Comparison of ENCODE assay signal across 9 mouse cellular contexts in genomic region chr16:35360593-35360992, GRCm38 (mm10). TPM values are rescaled to one million over a fixed set of nuclear protein-coding genes. Genes with fewer than 3 reads are reported as not detected.
DNase-seq lines count a peak whose midpoint lies in the region; ATAC-seq lines count a peak whose summit lies in the region.
"Had no signal": no experiment of that assay in that cellular context is flagged by ENCODE, and none has a peak within 500 bp of the region (broad histone marks: within the 10 kb centered on the region; RNA-seq: fewer than 3 reads in every experiment).

No protein-coding gene starts in this region.

- ATAC-seq in forebrain, embryonic 16.5 days = no peak
- ATAC-seq in common myeloid progenitor, adult 5-6 weeks (replicated peaks; ENCODE audit: low read depth, poor library complexity, severe bottlenecking) = 0 out of 2 replicates have a peak, but pooled peaks have one; percentile 26

- no peak overlapping the region for H3K4me3 ChIP-seq in forebrain, embryonic 10.5 days
- H3K4me3 ChIP-seq in forebrain, embryonic 16.5 days (replicated peaks; ENCODE audit: low read length) = no peak overlapping the region
- H3K4me3 ChIP-seq: stomach, embryonic 15.5 days had no signal

- H3K9ac ChIP-seq in forebrain, embryonic 16.5 days (replicated peaks; ENCODE audit: low read depth, low read length) = no peak overlapping the region
- H3K9ac ChIP-seq: stomach, embryonic 15.5 days had no signal

- H3K9me3 ChIP-seq in forebrain, embryonic 10.5 days = no peaks in the 10 kb centered on the region
- no peaks in the 10 kb centered on the region for H3K9me3 ChIP-seq in forebrain, embryonic 16.5 days (ENCODE audit: control insufficient read depth, low read length)
- H3K9me3 ChIP-seq: stomach, embryonic 15.5 days had no signal

- H3K27me3 ChIP-seq in forebrain, embryonic 10.5 days (ENCODE audit: poor library complexity, severe bottlenecking) = no peaks in the 10 kb centered on the region
- H3K27me3 ChIP-seq in forebrain, embryonic 16.5 days (replicated peaks; ENCODE audit: control insufficient read depth, insufficient read depth, low read length) = no peaks in the 10 kb centered on the region
- H3K27me3 ChIP-seq: stomach, embryonic 15.5 days had no signal

- WGBS in forebrain, embryonic 10.5 days = 28% methylated on average over 6 of the region's 6 CpGs
- 27% methylated on average over 6 of the region's 6 CpGs for WGBS in forebrain, embryonic 16.5 days

- H3K27ac ChIP-seq in forebrain, embryonic 10.5 days = no peak overlapping the region
- no peak overlapping the region for H3K27ac ChIP-seq in forebrain, embryonic 16.5 days (ENCODE audit: low read length)
- H3K27ac ChIP-seq: stomach, embryonic 15.5 days had no signal

- H3K36me3 ChIP-seq in forebrain, embryonic 10.5 days (replicated peaks) = peaks cover 13% of the 10 kb centered on the region
- H3K36me3 ChIP-seq in forebrain, embryonic 16.5 days (ENCODE audit: control insufficient read depth, insufficient read depth) = no peaks in the 10 kb centered on the region
- H3K36me3 ChIP-seq: stomach, embryonic 15.5 days had no signal

- DNase-seq in forebrain, embryonic 10.5 days (ENCODE audit: extremely low spot score, low spot score) = peak; percentile 65
- peak; percentile 51 for DNase-seq in ovary, postnatal 36 days (ENCODE audit: low spot score)
- no peak for DNase-seq in ovary, postnatal 10 days (ENCODE audit: low spot score)
- peak; percentile 45 to 86 for DNase-seq in kidney, postnatal 36 days
- DNase-seq in lung, postnatal 4 days = peak; percentile 34 to 57
- DNase-seq in spleen, postnatal 14 days (ENCODE audit: low spot score in 2 of 2) = peak; percentile 14 to 52

- H3K4me1 ChIP-seq in forebrain, embryonic 10.5 days = peaks cover 32% of the 10 kb centered on the region
- H3K4me1 ChIP-seq in forebrain, embryonic 16.5 days (replicated peaks; ENCODE audit: control insufficient read depth, insufficient read depth, low read length) = peaks cover 8% of the 10 kb centered on the region

- no peak overlapping the region for H3K4me2 ChIP-seq in forebrain, embryonic 16.5 days (ENCODE audit: low read length)
- H3K4me2 ChIP-seq: stomach, embryonic 15.5 days had no signal

RNA-seq across cellular contexts. Expression of gene Sec22a, which starts 3.1 kb away (rescaled TPM):
- 37.1 and 40.5 TPM in 2 replicates for polyA plus RNA-seq in forebrain, embryonic 10.5 days (2016; fragmentation: Nextera tagmentation; extraction: Ambion mirVana)
- polyA plus RNA-seq in forebrain, embryonic 16.5 days (2015; fragmentation: Nextera tagmentation; extraction: Ambion mirVana) = 41.8 and 44.2 TPM in 2 replicates
- total RNA-seq in common myeloid progenitor, adult 5-6 weeks (2017) = 6.5 and 8.4 TPM in 2 replicates
